Mouse (Mus musculus) ZHBTc4 (cell line): Measurements from ENCODE around the gene Pde3a.

Source experiments
- DNase-seq: peaks from one replicate; pipeline ENCODE4 v3.0.0-alpha.2; 2011; ENCODE audit warnings: low read depth, low spot score

The Pde3a gene

GRCm38 (mm10) chr6:141495634-141496418 lies 246.8 kb downstream of the Pde3a start:
- DNase-seq, result peak; percentile 83

DNA sequence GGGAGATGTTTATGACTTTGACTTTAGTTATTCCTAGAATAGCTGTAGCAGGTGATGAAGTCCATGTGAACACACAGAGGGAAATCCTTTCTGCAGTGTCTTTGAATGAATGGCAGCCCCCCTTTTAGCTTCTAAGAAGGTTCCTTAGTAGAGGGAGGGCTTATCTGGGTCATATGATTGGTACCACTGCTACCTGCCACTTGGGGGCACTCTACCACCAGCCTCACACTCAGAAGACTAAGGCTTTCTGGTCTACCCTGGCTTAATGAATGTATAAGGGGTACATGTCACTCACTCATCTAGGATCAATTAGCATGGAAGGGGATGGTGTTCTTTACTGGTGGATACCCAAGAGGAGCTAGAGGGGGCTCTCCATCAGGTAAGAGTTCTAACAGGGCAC lies 250.4 kb downstream of the Pde3a start:
- DNase-seq, result peak; percentile 32

GRCm38 (mm10) chr6:141501171-141501570 lies 252.1 kb downstream of the Pde3a start:
- DNase-seq, result no peak

DNA sequence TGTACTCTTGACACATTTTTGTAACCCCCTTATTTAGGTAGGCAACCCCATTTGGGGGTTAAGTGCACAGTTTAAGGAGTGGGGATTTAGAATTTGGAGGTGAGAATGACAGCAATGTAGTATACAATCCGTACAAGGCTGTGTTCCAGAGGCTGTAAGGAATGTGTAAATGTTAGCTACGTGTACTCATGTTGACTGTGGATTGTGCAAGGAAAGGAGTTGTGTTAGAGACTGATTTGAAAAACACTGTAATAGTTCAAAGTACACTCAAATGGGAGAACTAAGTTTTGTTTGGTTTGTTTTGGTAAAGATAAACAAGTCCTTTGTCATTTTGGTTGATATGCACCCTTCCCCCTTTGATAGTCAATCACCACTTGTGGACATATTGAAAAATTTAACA lies 273.5 kb downstream of the Pde3a start:
- DNase-seq, result no peak

- no peak for DNase-seq
Measured at GRCm38 (mm10) chr6:141523747-141524640, 274.9 kb downstream of the Pde3a start, which contains the start of gene Slco1c1. Slco1c1 (plus strand) TSS chr6:141524368.

- no peak for DNase-seq
Measured at GRCm38 (mm10) chr6:141525787-141526186, 276.7 kb downstream of the Pde3a start.

GRCm38 (mm10) chr6:141530865-141531264 lies 281.8 kb downstream of the Pde3a start:
- DNase-seq, result no peak

DNA sequence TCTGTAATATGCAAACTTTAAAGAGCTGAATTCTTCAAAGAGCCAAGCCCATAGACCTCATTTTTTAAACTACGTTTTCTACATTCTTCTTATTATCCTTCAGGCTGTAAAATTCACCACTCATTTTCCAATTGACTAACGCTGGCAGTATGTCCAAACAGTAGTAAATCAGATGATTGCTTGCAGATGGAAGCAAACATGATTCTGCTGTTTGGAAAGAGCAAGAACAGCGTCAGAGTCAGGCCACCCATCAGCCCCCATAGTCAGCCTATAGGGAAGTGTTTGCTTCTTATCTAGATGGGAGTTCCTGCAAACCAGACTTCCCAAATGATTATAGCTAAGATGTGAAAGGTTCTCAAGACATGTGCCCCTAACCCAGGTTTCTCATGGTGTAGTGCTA lies 288.2 kb downstream of the Pde3a start:
- DNase-seq, result no peak

- DNase-seq, result no peak
Measured at GRCm38 (mm10) chr6:141541136-141541535, 292.1 kb downstream of the Pde3a start.

GRCm38 (mm10) chr6:141543344-141543743 lies 294.3 kb downstream of the Pde3a start:
- no peak for DNase-seq
